Mouse (Mus musculus) liver, embryonic 12.5 days (tissue): ENCODE data around the gene Ephx4. TPM values are rescaled to one million over a fixed set of nuclear protein-coding genes. Genes with fewer than 3 reads are reported as not detected.

Experiments used
- ATAC-seq: fragments of 200-750 bp; cut with Nextera tagmentation; 2 replicates; pipeline ENCODE4 v1.8.0; 2017; ENCODE audit warnings: moderate number of reproducible peaks, mild to moderate bottlenecking, moderate library complexity
- H3K27ac ChIP-seq: fragments of 300-500 bp; sonication (generic); 2 replicates; pipeline ENCODE4 v1.5.1; 2016; ENCODE audit warnings: mild to moderate bottlenecking
- H3K27me3 ChIP-seq: fragments of 300-500 bp; sonication (generic); replicated peaks from 2 replicates; pipeline ENCODE4 v1.6.1; 2016; ENCODE audit warnings: mild to moderate bottlenecking, moderate library complexity
- H3K36me3 ChIP-seq: fragments of 300-500 bp; sonication (generic); 2 replicates; pipeline ENCODE4 v1.6.1; 2016; ENCODE audit warnings: mild to moderate bottlenecking, moderate library complexity
- H3K4me1 ChIP-seq: fragments of 300-500 bp; sonication (generic); 2 replicates; pipeline ENCODE4 v1.6.1; 2016
- H3K4me2 ChIP-seq: fragments of 300-500 bp; sonication (generic); 2 replicates; pipeline ENCODE4 v1.6.1; 2016; ENCODE audit warnings: mild to moderate bottlenecking, moderate library complexity
- H3K4me3 ChIP-seq: fragments of 300-500 bp; sonication (generic); 2 replicates; pipeline ENCODE4 v1.5.1; 2016; ENCODE audit warnings: mild to moderate bottlenecking, moderate library complexity
- H3K9ac ChIP-seq: fragments of 300-500 bp; sonication (generic); 2 replicates; pipeline ENCODE4 v1.6.1; 2016; ENCODE audit warnings: mild to moderate bottlenecking, moderate library complexity
- H3K9me3 ChIP-seq: fragments of 300-500 bp; sonication (generic); replicated peaks from 2 replicates; pipeline ENCODE4 v1.6.1; 2016; ENCODE audit warnings: mild to moderate bottlenecking, moderate library complexity
- WGBS: fragments of 180-500 bp; shearing (Covaris S2); methylation state at CpG from one replicate; pipeline ENCODE4 v1.1.7; 2016; ENCODE audit not compliant: insufficient replicate concordance; 5-methylcytosine and 5-hydroxymethylcytosine counted together
- polyA plus RNA-seq: library from polyadenylated mRNA; unstranded; fragments of >200 nt; fragmentation: Nextera tagmentation; extraction: Ambion mirVana; gene quantifications from 2 replicates; pipeline ENCODE4 v1.2.1, GENCODE M21; 2016

The Ephx4 gene
- polyA plus RNA-seq, 1 experiment from 2014 or later: not detected

DNA sequence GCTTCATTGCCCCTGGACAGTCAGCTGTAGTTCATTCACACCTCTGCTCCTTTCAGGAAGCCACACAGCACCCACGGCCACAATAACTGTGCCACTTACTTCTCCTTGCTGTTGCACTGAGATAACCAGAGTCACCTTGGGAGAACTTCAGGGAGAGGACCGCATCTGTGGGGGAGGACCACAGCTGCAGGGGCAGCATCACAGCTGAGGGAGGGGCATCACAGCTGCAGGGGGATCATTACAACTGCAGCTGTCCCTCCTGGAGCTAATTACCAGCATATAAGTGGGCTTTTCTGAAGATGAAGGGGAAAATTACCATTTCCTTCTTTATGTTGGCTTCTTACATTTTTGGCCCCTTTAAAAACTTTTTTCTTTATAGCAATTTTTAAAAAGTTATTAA, 8.1 kb upstream of the Ephx4 start:
- Histone ChIP-seq H3K36me3 (no peaks in the 10 kb centered on the region), H3K4me1 (no peaks in the 10 kb centered on the region), H3K4me2 (no peak overlapping the region), H3K27me3 (peaks cover 7% of the 10 kb centered on the region), H3K9ac (no peak overlapping the region), H3K9me3 (no peaks in the 10 kb centered on the region), H3K27ac (no peak overlapping the region), H3K4me3 (no peak overlapping the region)
- ATAC-seq: no peak
- WGBS: 39% methylated on average over 2 of the region's 2 CpGs

DNA sequence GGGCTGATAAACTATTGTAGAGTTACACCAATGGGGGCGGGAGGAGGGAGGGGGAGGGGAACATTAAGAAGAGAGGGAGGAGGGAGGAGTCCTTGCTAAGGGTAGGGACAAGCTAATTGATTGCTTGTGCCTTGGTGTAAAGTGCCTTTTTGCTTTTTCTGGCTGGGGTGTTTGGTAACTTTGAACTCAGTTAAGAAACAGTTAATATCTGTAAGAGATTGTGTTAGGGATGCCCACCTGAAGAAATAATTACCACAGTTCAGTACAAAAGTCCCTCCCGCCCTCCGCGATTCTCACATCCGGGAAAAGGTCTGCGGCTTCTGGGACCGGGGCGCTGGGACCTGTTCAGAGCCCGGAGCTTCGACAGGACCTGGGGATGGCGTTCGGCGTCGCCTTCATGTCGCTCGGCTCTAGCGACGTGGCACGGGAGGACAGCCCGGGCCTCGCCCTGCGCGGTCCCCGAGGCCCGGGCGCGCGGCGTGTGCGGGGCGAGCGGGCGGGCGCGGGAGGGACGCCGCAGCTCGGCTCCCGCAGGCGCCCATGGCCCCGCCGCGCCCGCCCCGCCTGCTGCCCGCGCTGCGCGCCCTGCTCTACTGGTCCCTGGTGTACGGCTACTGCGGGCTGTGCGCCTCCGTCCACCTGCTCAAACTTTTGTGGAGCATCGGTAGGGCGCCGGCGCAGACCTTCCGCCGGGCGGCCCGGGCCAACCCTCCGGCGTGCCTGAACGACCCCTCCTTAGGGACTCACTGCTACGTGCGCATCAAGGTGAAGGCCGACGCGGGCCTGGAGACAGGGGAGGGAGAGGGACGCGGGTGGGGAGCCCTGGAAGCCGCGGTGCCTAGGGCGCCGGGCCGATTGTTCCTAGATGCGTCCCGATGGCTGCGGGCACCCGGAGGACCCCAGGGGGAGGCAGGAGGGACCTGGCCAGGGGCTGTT, 743 bp downstream of the Ephx4 start:
- peak; percentile 21; the same call in 1 of the 2 replicates for ATAC-seq
- WGBS: under 1% methylated on average over 63 of the region's 80 CpGs
- peaks cover 58% of the 10 kb centered on the region for H3K27me3 ChIP-seq
- no peaks in the 10 kb centered on the region for H3K36me3 ChIP-seq
- H3K9me3 ChIP-seq: no peaks in the 10 kb centered on the region
- peak overlapping the region; percentile 81 for H3K4me2 ChIP-seq
- H3K4me3 ChIP-seq: peak overlapping the region; percentile 57
- H3K9ac ChIP-seq: peak overlapping the region; percentile 30; the same call in 1 of the 2 replicates
- H3K27ac ChIP-seq: no peak overlapping the region
- H3K4me1 ChIP-seq: peaks cover 15% of the 10 kb centered on the region

DNA sequence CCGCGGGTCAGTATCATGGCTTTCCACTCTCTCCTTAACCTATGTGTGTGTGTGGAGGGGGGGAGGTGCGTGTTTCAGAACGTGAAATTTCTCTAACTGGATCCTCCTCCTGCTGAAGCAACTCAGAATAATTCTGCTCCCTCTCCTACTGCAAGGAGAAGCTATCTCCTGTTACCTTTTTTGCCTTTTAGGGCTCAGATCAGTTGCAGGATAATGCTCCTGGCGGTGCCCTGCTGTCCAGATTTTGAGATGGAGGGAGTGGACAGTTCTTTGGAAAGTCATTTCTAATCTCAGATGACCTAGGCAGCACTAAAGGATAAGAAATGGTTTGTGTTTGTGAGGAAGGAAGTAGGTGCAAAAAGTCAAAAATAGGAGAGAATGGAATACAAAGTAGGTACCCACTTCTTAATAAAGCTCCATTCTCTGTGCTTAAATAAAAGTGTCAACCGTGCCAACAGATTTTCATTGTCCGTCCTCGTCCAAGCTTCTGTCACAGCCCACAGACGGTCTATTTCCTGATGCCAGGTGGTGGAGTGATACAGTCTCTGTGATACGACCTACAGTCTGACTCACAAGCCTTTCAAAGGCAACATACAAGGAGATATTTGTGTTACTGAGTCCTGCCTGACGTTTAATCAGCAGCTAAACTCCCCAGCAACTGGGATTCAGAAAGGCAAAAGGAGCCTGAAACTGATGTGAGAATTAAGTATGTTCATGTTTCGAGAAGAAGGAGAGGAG, 1.6 kb downstream of the Ephx4 start:
- Histone ChIP-seq H3K27me3 (peaks cover 61% of the 10 kb centered on the region), H3K27ac (no peak overlapping the region), H3K36me3 (no peaks in the 10 kb centered on the region), H3K4me1 (peaks cover 15% of the 10 kb centered on the region), H3K4me2 (peak overlapping the region; percentile 81), H3K9ac (no peak overlapping the region), H3K9me3 (no peaks in the 10 kb centered on the region), H3K4me3 (peak overlapping the region; percentile 57)
- no peak for ATAC-seq
- 26% methylated on average over 12 of the region's 12 CpGs for WGBS

DNA sequence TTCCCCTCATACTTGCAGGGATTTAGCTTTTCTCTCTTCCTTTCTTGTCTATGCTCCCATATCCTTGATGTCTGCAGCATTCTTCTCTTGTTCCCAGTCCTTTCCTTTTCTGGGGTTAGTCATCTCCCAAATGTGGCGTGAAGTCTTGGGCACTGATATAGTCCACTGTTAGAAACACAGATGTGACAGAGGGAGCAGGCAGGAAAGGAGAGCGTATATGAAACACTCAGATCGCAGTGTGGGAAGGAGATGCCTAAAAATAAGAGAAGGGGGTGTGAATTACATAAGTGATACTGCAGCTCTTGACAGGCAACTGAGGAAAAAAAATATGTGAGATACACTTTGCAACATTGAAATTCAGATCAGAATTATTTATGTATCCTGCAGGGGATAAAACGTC, 2.8 kb downstream of the Ephx4 start:
- H3K27me3 ChIP-seq: peaks cover 64% of the 10 kb centered on the region
- no peaks in the 10 kb centered on the region for H3K9me3 ChIP-seq
- no peak overlapping the region for H3K4me2 ChIP-seq
- no peak for ATAC-seq
- no peaks in the 10 kb centered on the region for H3K36me3 ChIP-seq
- no peak overlapping the region for H3K4me3 ChIP-seq
- H3K9ac ChIP-seq: no peak overlapping the region
- H3K4me1 ChIP-seq: peaks cover 15% of the 10 kb centered on the region
- no peak overlapping the region for H3K27ac ChIP-seq
- WGBS: 74% methylated on average over 4 of the region's 4 CpGs

DNA sequence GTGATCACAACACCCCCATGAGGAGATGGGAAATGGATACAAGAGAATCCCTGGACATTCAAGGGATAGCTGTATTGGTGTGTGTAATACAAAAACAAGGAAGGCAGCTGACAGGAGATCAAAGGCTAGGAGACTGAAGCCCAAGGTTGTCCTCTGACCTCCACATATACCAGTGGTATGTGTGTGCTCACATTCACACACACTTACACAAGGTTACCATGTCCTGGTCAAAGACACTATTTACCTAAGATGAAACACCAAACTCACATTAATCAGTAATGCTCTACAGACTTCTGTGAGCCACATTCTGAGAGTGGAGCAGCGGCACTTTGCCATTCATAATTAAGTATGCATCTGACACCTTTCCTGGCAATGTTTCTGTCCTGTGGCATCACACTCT, 7.8 kb downstream of the Ephx4 start:
- WGBS: 76% methylated on average over 1 of the region's 1 CpGs
- Histone ChIP-seq H3K27ac (no peak overlapping the region), H3K4me1 (no peaks in the 10 kb centered on the region), H3K4me3 (no peak overlapping the region), H3K36me3 (no peaks in the 10 kb centered on the region), H3K9ac (no peak overlapping the region; the same call in 1 of the 2 replicates), H3K4me2 (no peak overlapping the region), H3K9me3 (no peaks in the 10 kb centered on the region), H3K27me3 (peaks cover 20% of the 10 kb centered on the region)
- no peak for ATAC-seq

DNA sequence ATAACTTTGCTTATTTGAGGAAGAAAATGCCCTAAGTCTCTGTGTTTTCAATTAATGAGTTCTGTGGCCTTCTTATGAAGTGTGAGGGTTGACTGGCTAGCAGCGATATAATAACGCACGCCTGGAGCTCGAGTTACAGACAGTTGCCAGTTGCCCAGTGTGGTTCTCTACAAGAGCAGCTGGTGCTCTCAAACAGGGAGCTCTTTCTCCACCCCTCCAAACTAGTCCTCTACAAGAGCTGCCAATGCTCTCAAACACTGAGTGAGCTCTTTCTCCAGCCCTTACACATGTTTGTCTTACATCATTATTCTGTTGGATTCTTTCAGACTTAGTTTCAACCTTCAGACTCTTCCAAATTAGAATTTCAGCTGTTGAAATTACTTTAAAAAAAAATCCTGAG, 8.8 kb downstream of the Ephx4 start:
- Histone ChIP-seq H3K27ac (no peak overlapping the region), H3K27me3 (peaks cover 14% of the 10 kb centered on the region), H3K4me1 (no peaks in the 10 kb centered on the region), H3K36me3 (no peaks in the 10 kb centered on the region), H3K9me3 (no peaks in the 10 kb centered on the region), H3K4me2 (no peak overlapping the region), H3K9ac (no peak overlapping the region), H3K4me3 (no peak overlapping the region)
- 61% methylated on average over 4 of the region's 4 CpGs for WGBS
- no peak for ATAC-seq

DNA sequence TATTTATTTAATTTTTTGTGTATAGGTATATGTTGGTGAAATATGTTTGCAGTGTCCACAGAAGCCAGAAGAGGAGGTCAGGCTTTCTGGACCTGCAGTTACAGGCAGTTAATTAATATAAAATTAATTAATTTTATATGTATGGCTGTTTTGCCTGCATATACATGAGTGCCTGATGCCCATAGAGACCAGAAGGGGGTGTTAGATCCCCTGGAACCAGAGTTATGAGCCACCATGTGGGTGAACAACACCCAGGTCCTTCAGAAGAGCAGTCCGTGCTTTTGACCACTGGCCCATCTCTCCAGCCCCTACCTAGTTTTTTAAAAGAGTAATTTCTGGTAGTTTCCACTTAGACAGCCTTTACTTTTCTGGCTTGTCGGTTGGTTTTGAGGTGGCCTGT, 9.7 kb downstream of the Ephx4 start:
- 65% methylated on average over 2 of the region's 2 CpGs for WGBS
- no peak for ATAC-seq
- H3K9me3 ChIP-seq: no peaks in the 10 kb centered on the region
- no peak overlapping the region for H3K4me3 ChIP-seq
- H3K27me3 ChIP-seq: peaks cover 9% of the 10 kb centered on the region; the same call in 1 of the 2 replicates
- H3K4me1 ChIP-seq: no peaks in the 10 kb centered on the region
- no peak overlapping the region for H3K27ac ChIP-seq
- no peak overlapping the region for H3K9ac ChIP-seq
- no peaks in the 10 kb centered on the region for H3K36me3 ChIP-seq
- H3K4me2 ChIP-seq: no peak overlapping the region

DNA sequence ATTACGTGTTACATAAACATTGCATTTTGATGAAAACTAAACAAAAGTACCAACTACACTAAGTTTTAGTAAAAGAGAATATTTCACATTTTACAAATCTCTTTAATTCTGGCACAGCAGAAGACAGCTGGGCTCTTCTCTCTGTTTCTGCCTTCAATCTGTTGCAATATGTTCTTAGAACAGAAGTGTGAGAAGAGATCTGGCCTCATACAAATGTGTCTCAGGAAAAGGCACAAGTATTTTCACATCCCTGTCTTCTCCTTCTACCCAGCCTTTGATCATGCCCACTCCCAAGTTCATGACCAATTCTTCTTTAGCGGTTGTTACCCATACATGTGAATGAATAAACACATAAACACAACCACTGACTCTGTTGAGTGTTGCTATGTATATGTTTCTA, 12.6 kb downstream of the Ephx4 start:
- Histone ChIP-seq H3K27ac (no peak overlapping the region), H3K9me3 (no peaks in the 10 kb centered on the region), H3K9ac (no peak overlapping the region), H3K36me3 (no peaks in the 10 kb centered on the region), H3K4me3 (no peak overlapping the region), H3K4me1 (no peaks in the 10 kb centered on the region), H3K27me3 (0 out of 2 replicates have a peak, but pooled peaks cover 3% of the 10 kb centered on the region), H3K4me2 (no peak overlapping the region)
- no peak for ATAC-seq
- 58% methylated on average over 2 of the region's 2 CpGs for WGBS

DNA sequence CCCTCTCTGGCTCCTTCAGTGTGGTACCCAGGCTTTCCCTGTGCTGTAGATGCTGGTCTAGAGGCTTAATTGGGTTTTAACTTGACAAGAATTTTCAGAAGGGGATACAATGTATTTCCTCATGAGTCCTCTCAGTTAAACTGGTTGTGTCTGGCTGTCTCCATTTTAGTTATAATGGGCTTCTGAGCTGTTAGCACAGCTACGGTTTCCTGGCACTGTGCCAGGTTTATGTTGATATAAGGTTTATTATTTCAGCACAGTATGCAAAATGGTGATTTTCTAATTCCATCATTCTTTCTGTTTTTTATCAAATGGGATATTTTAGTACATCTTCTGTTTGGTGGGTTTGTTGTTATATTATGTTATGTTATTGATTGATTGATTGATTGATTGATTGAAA, 19.1 kb downstream of the Ephx4 start:
- Histone ChIP-seq H3K4me2 (no peak overlapping the region), H3K27me3 (no peaks in the 10 kb centered on the region), H3K27ac (no peak overlapping the region), H3K4me3 (no peak overlapping the region), H3K36me3 (no peaks in the 10 kb centered on the region), H3K4me1 (no peaks in the 10 kb centered on the region), H3K9me3 (no peaks in the 10 kb centered on the region), H3K9ac (no peak overlapping the region)
- ATAC-seq: no peak
- 59% methylated on average over 1 of the region's 1 CpGs for WGBS

DNA sequence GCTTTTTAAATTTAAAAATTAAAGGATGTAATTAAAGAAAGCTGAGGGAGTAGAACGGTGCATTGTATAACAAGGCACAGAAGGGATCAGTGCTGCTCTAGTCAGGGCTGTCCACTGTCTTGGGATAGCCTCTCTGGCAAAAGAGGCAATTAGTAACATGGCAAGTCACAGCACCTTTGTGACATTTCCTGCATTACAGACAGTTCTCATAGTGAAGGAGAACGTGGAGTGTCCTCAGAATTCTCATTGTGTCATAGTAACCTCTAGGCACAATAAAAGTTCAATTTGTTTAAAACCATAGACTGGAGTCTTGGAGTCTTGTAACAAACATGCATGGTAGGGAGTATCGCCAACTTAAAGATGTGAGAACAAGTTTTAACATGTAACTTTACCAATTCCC, 28.7 kb downstream of the Ephx4 start, which contains the start of gene Lpcat2b:
Gene Lpcat2b (plus strand): TSS at position 301 of the 400 bp plus-strand sequence.
- H3K9me3 ChIP-seq: no peaks in the 10 kb centered on the region
- H3K9ac ChIP-seq: no peak within 1 kb of the TSS
- H3K4me2 ChIP-seq: no peak within 1 kb of the TSS
- H3K4me1 ChIP-seq: peaks cover 9% of the 10 kb centered on the region
- no peak within 1 kb of the TSS for H3K27ac ChIP-seq
- peaks cover 27% of the 10 kb centered on the region for H3K27me3 ChIP-seq
- no peaks in the 10 kb centered on the region for H3K36me3 ChIP-seq
- 52% methylated on average over 3 of the region's 3 CpGs for WGBS
- H3K4me3 ChIP-seq: no peak within 1 kb of the TSS
- ATAC-seq: no peak

DNA sequence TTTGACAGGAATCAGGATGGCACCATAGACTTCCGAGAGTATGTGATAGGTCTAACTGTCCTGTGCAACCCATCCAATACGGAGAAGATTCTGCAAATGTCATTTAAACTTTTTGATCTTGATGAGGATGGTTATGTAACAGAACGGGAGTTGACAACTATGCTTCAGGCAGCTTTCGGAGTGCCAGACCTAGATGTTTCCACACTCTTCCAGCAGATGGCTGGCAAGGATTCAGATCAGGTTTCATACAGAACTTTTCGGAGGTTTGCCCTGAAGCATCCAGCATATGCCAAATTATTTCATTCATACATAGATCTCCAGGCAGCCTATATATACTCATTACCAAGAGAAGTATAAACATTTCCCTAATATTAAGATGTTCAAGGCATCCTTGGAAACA, 31.5 kb downstream of the Ephx4 start:
- no peak overlapping the region for H3K27ac ChIP-seq
- H3K9me3 ChIP-seq: no peaks in the 10 kb centered on the region
- H3K36me3 ChIP-seq: no peaks in the 10 kb centered on the region
- H3K27me3 ChIP-seq: peaks cover 27% of the 10 kb centered on the region
- WGBS: 67% methylated on average over 5 of the region's 5 CpGs
- H3K4me3 ChIP-seq: no peak overlapping the region
- no peak overlapping the region for H3K4me2 ChIP-seq
- ATAC-seq: no peak
- no peak overlapping the region for H3K9ac ChIP-seq
- peaks cover 30% of the 10 kb centered on the region for H3K4me1 ChIP-seq

DNA sequence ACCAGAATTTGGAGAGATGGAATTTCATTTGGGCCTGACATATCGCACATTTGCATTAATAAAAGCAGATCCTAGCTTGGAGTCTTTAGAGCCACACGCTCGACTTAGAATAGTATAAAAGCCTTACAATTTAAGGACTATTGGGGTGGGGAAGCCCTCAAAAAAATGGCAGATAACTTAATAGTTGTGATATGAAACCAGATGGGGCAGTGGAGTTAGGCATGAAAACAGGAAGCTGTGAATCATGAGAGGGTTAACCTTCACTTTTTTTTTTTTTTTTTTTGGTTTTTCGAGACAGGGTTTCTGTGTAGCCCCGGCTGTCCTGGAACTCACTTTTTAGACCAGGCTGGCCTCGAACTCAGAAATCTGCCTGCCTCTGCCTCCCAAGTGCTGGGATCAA, 33.6 kb downstream of the Ephx4 start:
- H3K27me3 ChIP-seq: peaks cover 22% of the 10 kb centered on the region
- no peaks in the 10 kb centered on the region for H3K36me3 ChIP-seq
- no peak for ATAC-seq
- H3K4me2 ChIP-seq: no peak overlapping the region
- no peak overlapping the region for H3K9ac ChIP-seq
- H3K4me3 ChIP-seq: no peak overlapping the region
- 0 out of 2 replicates have a peak overlapping the region, but pooled peaks have one; percentile 93 for H3K27ac ChIP-seq
- 70% methylated on average over 6 of the region's 6 CpGs for WGBS
- no peaks in the 10 kb centered on the region for H3K9me3 ChIP-seq
- H3K4me1 ChIP-seq: peaks cover 39% of the 10 kb centered on the region
